Mouse (Mus musculus): ENCODE data around the gene Alkbh3. TPM values are rescaled to one million over a fixed set of nuclear protein-coding genes. Genes with fewer than 3 reads are reported as not detected.

Alkbh3 gene
- polyA plus RNA-seq, 1 experiment from 2014 or later = 78.8 TPM

GRCm38 (mm10) chr2:93996254-93996653, 14.4 kb downstream of the Alkbh3 start, which contains the start of gene Gm27027:
Gm27027 (minus strand) TSS chr2:93996354.
- no peak for DNase-seq (ENCODE audit: low spot score)

DNA sequence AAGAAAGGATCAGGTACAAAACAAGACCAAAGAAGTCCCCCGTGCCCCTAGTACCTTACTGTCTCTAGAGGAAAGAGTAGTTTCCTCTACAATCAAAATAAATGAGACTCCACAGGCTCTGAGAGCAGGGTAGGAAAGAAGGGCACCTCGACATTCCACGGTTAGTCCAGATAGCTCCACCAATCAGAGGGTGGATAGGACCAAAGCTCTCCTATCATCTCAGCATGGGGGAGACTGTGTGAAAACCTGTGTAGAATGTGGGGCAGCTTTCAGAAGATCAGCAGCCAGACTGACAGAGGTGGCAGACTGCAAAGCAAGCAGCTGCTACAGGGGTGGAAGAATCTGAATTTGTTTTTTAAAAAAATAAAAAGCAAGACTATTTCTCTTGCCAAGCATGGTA, 17.8 kb downstream of the Alkbh3 start:
- no peak for DNase-seq (ENCODE audit: low spot score)

DNA sequence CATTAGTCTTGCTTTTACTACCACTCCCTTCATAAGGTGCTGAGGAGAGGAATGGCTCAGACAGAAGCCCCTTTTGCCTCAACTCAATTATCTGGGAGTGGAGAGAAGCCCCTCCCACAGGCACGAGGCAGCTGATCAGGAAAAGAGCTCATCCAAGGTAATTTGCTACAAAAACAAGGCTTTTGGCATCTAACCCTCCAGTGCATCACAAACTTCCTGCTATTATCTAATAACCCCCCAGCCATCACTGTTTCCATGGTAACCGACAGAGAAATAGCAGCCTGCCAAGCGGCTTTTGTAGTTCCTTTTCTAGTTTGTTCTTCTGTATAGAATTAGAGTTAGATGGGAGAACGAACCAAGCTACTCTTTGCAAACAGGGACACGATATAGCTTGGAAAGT, 18.3 kb downstream of the Alkbh3 start:
- DNase-seq (ENCODE audit: low spot score) = no peak

DNA sequence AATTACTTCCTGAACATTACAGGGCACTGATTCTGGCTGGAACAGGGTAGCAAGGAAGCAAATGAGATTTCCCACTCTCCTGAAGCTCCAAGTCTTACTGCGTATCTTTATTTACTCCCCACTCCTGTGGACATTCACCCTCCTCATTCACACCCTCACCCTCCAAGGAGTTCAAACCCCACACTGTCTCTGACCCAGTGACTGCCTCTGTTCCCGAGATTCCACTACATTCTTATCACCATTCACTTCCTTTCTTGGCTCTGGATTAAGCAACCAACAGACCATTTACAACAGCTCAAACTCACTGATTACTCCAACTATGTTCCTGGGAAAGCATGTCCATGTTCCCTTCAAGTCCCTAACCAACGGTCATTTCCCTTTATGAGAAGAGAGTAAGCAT, 19.3 kb downstream of the Alkbh3 start:
- DNase-seq (ENCODE audit: low spot score) = no peak

DNA sequence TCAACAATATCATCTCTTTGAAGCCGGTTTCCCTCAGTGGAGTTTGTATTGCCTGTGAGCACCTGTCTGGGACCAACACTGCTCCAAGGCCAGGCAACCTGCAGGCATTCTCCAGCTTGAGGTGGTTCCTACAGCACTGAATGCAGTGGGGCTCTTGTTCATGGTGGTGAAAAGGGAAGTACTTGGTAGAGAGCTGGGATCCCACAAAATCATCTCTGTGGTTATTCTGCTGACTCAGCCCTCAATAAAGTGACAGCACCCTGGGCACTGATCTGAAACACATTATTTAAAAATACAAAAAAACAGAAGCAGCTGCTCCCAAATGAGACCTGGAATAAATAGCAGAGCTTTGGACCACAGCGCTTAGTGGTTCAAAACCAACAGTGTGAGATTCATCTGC, 22.2 kb downstream of the Alkbh3 start:
- DNase-seq (ENCODE audit: low spot score) = no peak

DNA sequence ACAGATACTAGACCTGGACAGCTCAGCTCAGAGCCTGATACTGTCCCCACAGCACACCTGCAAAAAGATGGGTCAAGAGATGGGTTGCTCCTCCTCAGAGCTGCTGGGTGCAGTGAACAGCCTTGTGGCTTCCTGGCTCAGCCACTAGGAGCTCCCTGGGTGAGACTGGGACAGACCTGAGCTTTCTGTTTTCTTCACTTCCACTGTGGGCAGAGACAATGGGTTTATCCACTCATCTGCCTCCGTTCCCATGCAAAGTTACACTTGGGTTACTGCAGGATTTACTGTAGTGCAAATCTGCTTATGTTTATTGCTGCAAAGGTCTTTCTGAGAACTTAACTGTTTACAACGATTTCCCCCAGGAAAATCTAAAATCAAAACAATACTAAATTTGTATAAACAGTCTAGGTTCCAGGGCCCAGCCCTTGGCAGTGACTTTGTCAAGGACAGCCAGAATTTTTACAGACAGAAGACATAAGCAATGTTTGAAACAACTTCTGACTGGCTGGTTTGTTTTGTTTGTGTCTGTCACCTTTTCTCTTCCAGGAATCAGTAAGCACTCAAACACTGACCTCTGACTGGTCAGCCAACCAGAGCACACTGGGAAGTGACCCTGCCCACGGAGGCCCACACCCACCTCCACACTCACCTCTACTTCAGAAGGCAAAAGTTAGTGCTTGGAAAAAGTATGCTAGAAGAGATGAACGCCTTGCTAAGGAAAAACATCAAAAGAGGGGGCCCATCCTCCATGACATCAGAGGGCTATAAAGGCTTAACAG, 28.0 kb downstream of the Alkbh3 start:
- DNase-seq (ENCODE audit: low spot score) = no peak

GRCm38 (mm10) chr2:93979249-93980120, 31.1 kb downstream of the Alkbh3 start:
- no peak for DNase-seq (ENCODE audit: low spot score)

DNA sequence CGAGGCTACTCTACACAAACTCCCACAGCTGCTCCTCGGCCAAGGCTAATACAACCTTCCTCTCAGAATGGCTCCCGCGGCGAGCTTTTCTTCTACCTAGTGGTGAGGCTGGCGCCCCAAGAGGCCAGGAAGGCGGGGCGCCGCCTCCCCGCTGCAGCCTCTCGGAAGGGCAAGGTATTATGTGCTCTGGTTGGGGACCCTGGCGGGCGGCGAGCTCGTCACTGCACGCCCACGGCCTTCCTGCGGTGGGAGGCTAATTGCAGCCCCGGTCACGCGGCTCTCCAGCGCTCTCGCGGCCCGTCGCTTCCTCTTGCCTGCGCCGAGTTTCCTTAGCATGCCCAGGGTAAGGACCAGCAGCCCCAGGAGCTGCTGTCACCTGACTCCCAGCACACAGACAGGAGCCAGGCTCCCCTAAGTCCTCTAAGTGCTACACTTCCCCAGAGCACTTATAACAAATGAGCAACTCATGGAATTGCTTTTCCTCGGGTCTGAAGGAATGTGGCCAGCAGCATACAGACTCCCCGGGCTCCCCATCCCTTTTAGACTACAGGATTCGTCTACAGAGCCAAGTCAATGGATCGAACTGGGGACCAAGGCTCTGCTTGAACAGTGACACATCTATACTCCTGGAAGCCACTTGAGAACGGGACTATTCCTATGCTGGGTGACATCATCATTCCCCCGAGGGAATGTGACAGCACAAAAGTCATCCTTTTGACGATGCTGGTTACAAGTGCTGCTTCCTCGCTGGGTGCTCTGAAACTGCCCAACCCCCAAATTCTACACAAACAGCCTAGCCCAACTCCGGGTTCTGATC, 34.0 kb downstream of the Alkbh3 start:
- peak; percentile 39 for DNase-seq (ENCODE audit: low spot score)

DNA sequence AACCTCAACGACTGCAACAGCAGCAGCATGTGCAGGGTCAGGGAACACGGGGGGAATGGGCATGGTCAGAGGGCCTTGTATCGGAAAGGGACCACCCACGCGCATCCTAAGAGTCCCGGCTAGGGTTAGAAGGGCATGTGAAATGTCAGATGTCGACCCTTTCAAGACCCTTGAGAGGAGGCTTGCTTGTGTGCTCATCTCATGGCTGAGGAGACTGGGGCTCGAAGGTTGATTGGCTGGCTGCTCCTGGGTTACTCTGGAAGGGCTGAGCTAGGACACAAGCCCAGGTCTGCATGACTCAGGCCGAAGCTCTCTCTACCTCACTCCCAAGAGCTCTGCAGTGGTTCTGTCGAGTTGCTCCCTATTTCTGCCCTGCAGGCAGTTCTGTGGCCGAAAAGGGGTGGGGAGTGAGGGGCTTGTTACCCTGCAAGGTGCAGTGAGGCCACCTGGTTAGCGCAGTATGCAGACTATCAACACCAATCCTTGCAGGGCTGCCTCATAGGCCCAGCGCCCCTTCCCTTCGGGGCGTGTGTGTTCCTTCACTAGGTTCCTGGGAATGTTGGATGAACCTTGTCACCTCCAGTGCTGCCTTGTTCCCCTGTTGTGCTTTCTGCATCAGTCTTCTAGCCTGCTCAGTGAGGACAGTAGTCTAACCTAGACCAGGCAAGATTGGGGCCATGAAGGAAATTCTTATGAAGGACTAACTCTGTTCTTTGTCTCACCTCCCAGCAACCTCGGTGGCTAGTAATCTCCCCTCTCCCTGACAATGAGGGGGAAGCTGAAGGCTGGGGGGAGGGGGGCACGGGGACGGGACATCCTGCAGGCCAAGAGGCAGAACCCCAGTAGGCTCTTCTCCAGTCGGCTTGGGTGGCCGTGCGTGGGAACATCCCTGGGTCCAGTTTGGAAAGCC, 34.8 kb downstream of the Alkbh3 start:
- no peak for DNase-seq (ENCODE audit: low spot score)

DNA sequence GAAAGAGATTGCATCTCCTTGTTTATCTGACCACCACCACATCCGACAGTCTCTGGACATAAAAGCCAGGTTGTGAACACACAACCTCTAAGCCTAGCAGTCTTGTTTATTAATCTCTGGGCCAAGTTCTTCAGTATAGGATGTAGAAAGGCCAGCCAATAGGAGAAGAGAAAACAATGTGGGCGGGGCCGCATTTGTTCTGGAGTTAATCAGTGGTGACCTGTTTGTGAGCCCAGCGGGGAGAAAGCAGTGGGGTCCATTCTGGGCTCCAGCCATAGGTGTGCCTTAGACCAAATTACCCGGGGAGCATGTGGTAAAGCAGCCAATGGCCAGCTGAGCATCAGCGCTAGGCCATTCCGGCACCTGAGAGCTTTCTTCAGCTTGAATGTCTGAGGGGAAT, 35.6 kb downstream of the Alkbh3 start:
- no peak for DNase-seq (ENCODE audit: low spot score)

DNA sequence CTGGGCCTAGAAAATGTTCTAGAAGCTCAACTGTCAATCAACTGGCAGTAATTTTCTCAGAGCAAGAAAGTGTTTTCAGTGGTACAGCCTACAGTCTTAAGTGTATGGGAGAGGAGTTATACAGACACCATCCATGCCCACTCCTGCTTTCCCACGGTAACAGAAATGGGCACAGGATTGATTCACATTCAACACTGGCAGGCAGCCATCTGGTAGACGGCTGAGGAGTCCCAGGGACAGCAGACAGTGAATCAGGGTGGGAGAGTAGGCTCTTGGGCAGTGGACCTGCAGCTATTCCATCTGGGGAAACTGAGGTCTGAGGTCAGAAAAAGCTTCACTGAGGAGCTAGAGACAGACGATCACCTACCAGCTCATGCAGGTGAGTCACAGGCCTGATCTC, 39.0 kb downstream of the Alkbh3 start:
- no peak for DNase-seq (ENCODE audit: low spot score)

- no peak for DNase-seq (ENCODE audit: low spot score)
Measured at GRCm38 (mm10) chr2:93964494-93965160, 46.0 kb downstream of the Alkbh3 start.

GRCm38 (mm10) chr2:93963802-93964201, 46.8 kb downstream of the Alkbh3 start:
- no peak for DNase-seq (ENCODE audit: low spot score)

DNA sequence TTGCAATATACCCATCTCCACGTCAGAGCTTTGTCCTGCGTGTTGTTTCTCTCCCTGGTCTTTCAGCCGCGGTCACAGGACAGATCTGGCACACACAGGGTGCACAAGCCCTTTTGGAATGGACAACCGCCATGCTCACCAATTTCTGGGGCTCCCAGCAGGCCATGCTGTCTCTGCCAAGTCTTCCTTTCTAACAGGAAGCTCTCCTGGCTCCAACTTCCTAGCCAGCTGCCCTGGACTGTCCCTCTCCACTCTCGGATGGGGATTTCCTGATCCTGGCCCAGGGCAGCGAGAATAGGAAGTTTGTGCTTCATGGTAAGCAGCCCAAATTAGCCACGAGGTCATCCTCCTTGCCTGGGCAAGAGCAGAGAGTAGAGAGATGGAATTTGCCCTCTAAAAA, 48.9 kb downstream of the Alkbh3 start:
- no peak for DNase-seq (ENCODE audit: low spot score)

GRCm38 (mm10) chr2:93959346-93959745, 51.3 kb downstream of the Alkbh3 start:
- DNase-seq (ENCODE audit: low spot score) = no peak

DNA sequence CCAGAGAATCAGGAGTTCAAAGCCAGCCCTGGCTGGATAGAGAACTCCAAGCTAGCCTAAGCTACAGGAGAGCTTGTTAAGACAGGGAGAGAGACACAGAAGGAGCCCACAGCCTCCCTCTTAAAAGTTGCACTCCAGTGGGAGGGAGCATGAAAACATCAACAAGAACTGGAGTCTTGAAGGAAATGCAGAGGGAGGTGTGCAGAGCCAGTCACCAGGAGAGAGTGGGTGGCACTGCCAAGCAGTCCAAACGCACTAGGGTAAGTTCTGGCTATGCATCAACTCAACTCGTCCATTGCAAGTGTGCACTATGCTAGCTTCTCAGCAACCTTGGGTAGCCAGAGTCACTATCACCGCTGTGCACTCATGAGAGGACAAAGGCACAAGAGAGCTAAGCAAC, 52.4 kb downstream of the Alkbh3 start:
- no peak for DNase-seq (ENCODE audit: low spot score)

DNA sequence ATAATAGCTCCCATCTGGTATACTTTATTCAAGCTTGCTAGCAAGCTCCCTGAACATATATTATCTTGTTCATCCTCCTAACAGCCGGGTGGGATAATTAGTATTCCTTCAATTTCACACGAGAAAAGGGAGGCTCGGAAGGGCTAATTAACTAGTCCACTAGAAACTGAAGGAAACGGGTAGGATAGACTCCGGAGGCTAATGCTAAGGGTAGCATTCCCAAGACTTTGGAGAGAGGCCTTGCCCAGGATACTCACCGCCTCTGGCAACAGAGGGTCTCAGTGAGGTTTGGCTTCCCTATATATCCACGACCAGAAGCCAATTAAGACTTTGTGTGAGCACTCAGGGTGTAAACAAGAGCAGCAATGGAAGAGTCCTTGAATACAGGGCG, 52.8 kb downstream of the Alkbh3 start:
- no peak for DNase-seq (ENCODE audit: low spot score)

DNA sequence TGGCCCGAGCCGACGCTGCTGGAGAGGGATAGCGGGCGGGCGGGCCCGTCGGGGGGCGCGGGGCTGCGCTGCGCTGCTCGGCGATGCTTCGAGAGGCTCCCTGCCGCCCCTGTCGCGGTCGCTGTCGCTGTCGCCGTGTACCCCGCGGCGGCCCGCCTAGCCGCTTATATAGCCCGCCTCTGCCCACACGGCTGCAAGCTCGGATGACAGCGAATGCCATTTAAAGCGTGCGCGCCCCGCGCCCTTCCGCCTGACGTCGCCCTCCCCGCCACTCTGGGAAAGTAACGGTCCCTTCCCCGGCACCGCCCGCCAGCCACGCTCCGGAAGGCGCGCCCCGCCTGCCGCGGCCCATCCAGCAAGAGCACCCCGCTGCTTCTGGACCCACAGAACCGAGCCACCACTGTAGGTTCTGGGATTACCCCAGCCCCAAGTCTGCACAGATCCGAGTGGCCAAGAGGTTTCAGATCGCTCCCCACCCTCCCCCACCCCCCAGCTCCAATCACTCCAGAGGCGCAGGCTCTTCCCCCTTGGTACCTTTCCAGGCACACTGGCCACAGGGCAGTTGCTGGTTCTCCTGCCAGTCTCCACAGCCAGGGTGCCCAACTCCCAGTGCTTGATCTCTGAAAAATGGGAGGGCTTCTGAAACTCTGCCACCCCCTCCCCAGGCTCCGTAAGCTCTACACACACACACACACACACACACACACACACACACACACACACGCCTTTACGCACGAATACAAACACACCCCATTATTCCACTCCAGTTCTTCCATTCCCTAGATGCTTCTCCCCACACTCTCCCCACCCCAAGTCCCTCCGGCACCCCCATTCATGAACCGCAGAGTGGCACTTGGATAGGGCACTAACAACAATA, 53.5 kb downstream of the Alkbh3 start, which contains the start of gene Gm13889:
Gene Gm13889, minus strand, starts transcription at position 294 of the 877 bp plus-strand sequence.
- DNase-seq (ENCODE audit: low spot score) = peak; percentile 19

GRCm38 (mm10) chr2:93956331-93956801, 54.2 kb downstream of the Alkbh3 start:
- no peak for DNase-seq (ENCODE audit: low spot score)

Measured in thymus, postnatal 0 days (tissue).